Mouse (Mus musculus) MEL (cell line): ENCODE data around the gene Ephb2. TPM values are rescaled to one million over a fixed set of nuclear protein-coding genes. Genes with fewer than 3 reads are reported as not detected.
A peak's percentile ranks its signal among the peaks of the same experiment; 100 is the strongest.

Experiments
- DNase-seq: peaks from one replicate; pipeline ENCODE4 v3.0.0; 2011; ENCODE audit warnings: low read depth, low spot score
- H3K27ac ChIP-seq: 2 replicates; pipeline ENCODE4 v1.5.1; 2012; ENCODE audit warnings: low read depth, mild to moderate bottlenecking, control low read depth, low read length, moderate library complexity; ENCODE audit not compliant: control insufficient read depth
- H3K27me3 ChIP-seq, 2 experiments: fragments of 150-350 bp in 1 of 2; sonication (generic) in 1 of 2; 2 replicates each; pipeline ENCODE4 v1.6.1; 2012; ENCODE audit warnings: low read length in 2 of 2, mild to moderate bottlenecking in 2 of 2, improper control_type of control experiment in 1 of 2, moderate library complexity in 1 of 2; ENCODE audit not compliant: insufficient read depth in 2 of 2, control insufficient read depth in 1 of 2
- H3K36me3 ChIP-seq, 2 experiments: 2 replicates each; pipeline ENCODE4 v1.6.1; 2012 to 2014; ENCODE audit warnings: low read length in 2 of 2, improper control_type of control experiment in 1 of 2, inconsistent platforms in 1 of 2, mild to moderate bottlenecking in 1 of 2; ENCODE audit not compliant: insufficient read depth in 2 of 2, control insufficient read depth in 1 of 2
- H3K4me1 ChIP-seq, 2 experiments: fragments of 150-350 bp in 1 of 2; sonication (generic) in 1 of 2; 2 replicates each; pipeline ENCODE4 v1.6.1; 2012; ENCODE audit warnings: low read length in 2 of 2, improper control_type of control experiment in 1 of 2, mild to moderate bottlenecking in 1 of 2; ENCODE audit not compliant: insufficient read depth in 2 of 2, control insufficient read depth in 1 of 2
- H3K4me3 ChIP-seq, 2 experiments: fragments of 150-350 bp in 1 of 2; sonication (generic) in 1 of 2; 2 replicates each; pipeline ENCODE4 v1.5.1; 2012; ENCODE audit warnings: low read depth in 2 of 2, low read length in 2 of 2, mild to moderate bottlenecking in 2 of 2, moderate library complexity in 2 of 2, control low read depth in 1 of 2, improper control_type of control experiment in 1 of 2; ENCODE audit not compliant: control insufficient read depth in 1 of 2, insufficient read depth in 1 of 2
- H3K79me2 ChIP-seq: 2 replicates; pipeline ENCODE4 v1.6.1; 2012; ENCODE audit warnings: mild to moderate bottlenecking, low read length, moderate library complexity; ENCODE audit not compliant: control insufficient read depth, poor library complexity, insufficient read depth
- H3K9ac ChIP-seq: 2 replicates; pipeline ENCODE4 v1.6.1; 2012; ENCODE audit warnings: low read depth, mild to moderate bottlenecking, control low read depth, low read length, moderate library complexity; ENCODE audit not compliant: control insufficient read depth, poor library complexity, severe bottlenecking
- H3K9me3 ChIP-seq: fragments of 150-350 bp; sonication (generic); replicated peaks from 2 replicates; pipeline ENCODE4 v1.6.1; 2012; ENCODE audit warnings: mild to moderate bottlenecking, low read length, improper control_type of control experiment, moderate library complexity; ENCODE audit not compliant: insufficient read depth
- CHD1 ChIP-seq: IDR thresholded peaks from 2 replicates; pipeline ENCODE4 v1.6.1; 2012; ENCODE audit warnings: low read depth, mild to moderate bottlenecking, inconsistent platforms, low read length, improper control_type of control experiment
- CHD2 ChIP-seq: IDR thresholded peaks from 2 replicates; pipeline ENCODE4 v1.6.1; 2011; ENCODE audit warnings: low read length, improper control_type of control experiment
- CTCF ChIP-seq, 3 experiments: IDR thresholded peaks in 2 of 3; conservative IDR thresholded peaks in 1 of 3; 2 replicates each; pipeline ENCODE4 v1.5.1; 2011 to 2012; ENCODE audit warnings: low read length in 3 of 3, low read depth in 2 of 3, mild to moderate bottlenecking in 2 of 3, improper control_type of control experiment in 1 of 3, inconsistent platforms in 1 of 3, mixed read lengths in 1 of 3, moderate library complexity in 1 of 3; ENCODE audit not compliant: control insufficient read depth in 1 of 3, insufficient read depth in 1 of 3, poor library complexity in 1 of 3, severe bottlenecking in 1 of 3
- E2F4 ChIP-seq: IDR thresholded peaks from 2 replicates; pipeline ENCODE4 v1.6.1; 2011; ENCODE audit warnings: low read depth, low read length, improper control_type of control experiment, borderline replicate concordance
- ELF1 ChIP-seq: IDR thresholded peaks from 2 replicates; pipeline ENCODE4 v1.6.1; 2014; ENCODE audit warnings: low read depth, mild to moderate bottlenecking, inconsistent platforms, low read length, improper control_type of control experiment, moderate library complexity
- EP300 ChIP-seq, 2 experiments: IDR thresholded peaks; 2 replicates each; pipeline ENCODE4 v1.6.1; 2011; ENCODE audit warnings: improper control_type of control experiment in 2 of 2, low read length in 2 of 2, low read depth in 1 of 2, mild to moderate bottlenecking in 1 of 2
- ETS1 ChIP-seq: IDR thresholded peaks from 2 replicates; pipeline ENCODE4 v1.6.1; 2012; ENCODE audit warnings: low read depth, mild to moderate bottlenecking, inconsistent platforms, low read length, improper control_type of control experiment, moderate library complexity
- GATA1 ChIP-seq: IDR thresholded peaks from 2 replicates; pipeline ENCODE4 v1.6.1; 2011; ENCODE audit warnings: low read depth, low read length, improper control_type of control experiment
- HCFC1 ChIP-seq: IDR thresholded peaks from 2 replicates; pipeline ENCODE4 v1.6.1; 2012; ENCODE audit warnings: low read depth, mild to moderate bottlenecking, inconsistent platforms, low read length, improper control_type of control experiment, moderate library complexity
- MAFK ChIP-seq: IDR thresholded peaks from 2 replicates; pipeline ENCODE4 v1.6.1; 2011; ENCODE audit warnings: low read depth, mild to moderate bottlenecking, low read length, improper control_type of control experiment, borderline replicate concordance
- MAX ChIP-seq: IDR thresholded peaks from 2 replicates; pipeline ENCODE4 v1.6.1; 2011; ENCODE audit warnings: low read length, improper control_type of control experiment
- MXI1 ChIP-seq: IDR thresholded peaks from 2 replicates; pipeline ENCODE4 v1.6.1; 2011; ENCODE audit warnings: mild to moderate bottlenecking, low read depth, low read length, improper control_type of control experiment
- NELFE ChIP-seq: IDR thresholded peaks from 2 replicates; pipeline ENCODE4 v1.6.1; 2011; ENCODE audit warnings: low read depth, low read length, improper control_type of control experiment
- NRF1 ChIP-seq: IDR thresholded peaks from 2 replicates; pipeline ENCODE4 v1.6.1; 2014; ENCODE audit warnings: low read depth, mild to moderate bottlenecking, inconsistent platforms, low read length, improper control_type of control experiment, moderate library complexity; ENCODE audit not compliant: poor library complexity, insufficient read depth, severe bottlenecking
- POLR2A ChIP-seq, 2 experiments: IDR thresholded peaks; 2 replicates each; pipeline ENCODE4 v1.6.1; 2011 to 2012; ENCODE audit warnings: low read length in 2 of 2, mild to moderate bottlenecking in 2 of 2, control low read depth in 1 of 2, improper control_type of control experiment in 1 of 2, low read depth in 1 of 2, moderate library complexity in 1 of 2; ENCODE audit not compliant: control insufficient read depth in 1 of 2, insufficient read depth in 1 of 2, poor library complexity in 1 of 2
- SIN3A ChIP-seq: IDR thresholded peaks from 2 replicates; pipeline ENCODE4 v1.6.1; 2012; ENCODE audit warnings: low read length, improper control_type of control experiment, inconsistent platforms
- TAL1 ChIP-seq: IDR thresholded peaks from 2 replicates; pipeline ENCODE4 v1.6.1; 2012; ENCODE audit warnings: mild to moderate bottlenecking, inconsistent platforms, low read length, moderate library complexity, mixed read lengths
- TBP ChIP-seq: IDR thresholded peaks from 2 replicates; pipeline ENCODE4 v1.8.0; 2011; ENCODE audit warnings: low read depth, low read length, improper control_type of control experiment
- UBTF ChIP-seq: IDR thresholded peaks from 2 replicates; pipeline ENCODE4 v1.6.1; 2012; ENCODE audit warnings: low read depth, mild to moderate bottlenecking, inconsistent platforms, low read length, improper control_type of control experiment, moderate library complexity, borderline replicate concordance; ENCODE audit not compliant: insufficient read depth
- USF1 ChIP-seq: IDR thresholded peaks from 2 replicates; pipeline ENCODE4 v1.6.1; 2014; ENCODE audit warnings: low read depth, mild to moderate bottlenecking, inconsistent platforms, low read length, improper control_type of control experiment, moderate library complexity
- USF2 ChIP-seq, 2 experiments: IDR thresholded peaks; 2 replicates each; pipeline ENCODE4 v1.6.1; 2011 to 2012; ENCODE audit warnings: improper control_type of control experiment in 2 of 2, low read length in 2 of 2, borderline replicate concordance in 1 of 2, inconsistent platforms in 1 of 2, low read depth in 1 of 2, mild to moderate bottlenecking in 1 of 2; ENCODE audit not compliant: insufficient read depth in 1 of 2
- polyA plus RNA-seq, 2 experiments: library from polyadenylated mRNA; stranded (reverse) in 1 of 2; unstranded in 1 of 2; fragments of >175 nt in 1 of 2; fragments of >200 nt in 1 of 2; gene quantifications; 2 replicates each; pipeline versions ENCODE4 v1.2.1 to v1.2.4; 2012; ENCODE audit warnings: low replicate concordance in 2 of 2, low read depth in 1 of 2; ENCODE audit not compliant: insufficient read length in 2 of 2, insufficient read depth in 1 of 2, missing spikeins in 1 of 2
- total RNA-seq: library from RNA; depleted of rRNA; stranded (reverse); fragments of 300-350 nt; gene quantifications from 2 replicates; pipeline ENCODE4 v1.2.3, GENCODE M21; 2012

Gene Ephb2
- total and polyA plus RNA-seq, 3 experiments: 1.9 to 4.1 TPM; not detected in 1

GRCm38 (mm10) chr4:136657914-136658313, 177.9 kb downstream of the Ephb2 start (continued):
- TF ChIP-seq USF1 (no peak), CTCF (IDR thresholded peaks at IDR 0.05 in 2 of 3, conservative IDR thresholded peaks at IDR 0.05 in 1 of 3; ENCODE audit: control insufficient read depth in 1 of 3, insufficient read depth in 1 of 3, low read depth in 2 of 3, low read length in 3 of 3, poor library complexity in 1 of 3, severe bottlenecking in 1 of 3) (no peak), ETS1 (no peak; the same call in 1 of the 2 replicates), MXI1 (0 out of 2 replicates have a peak, but pooled peaks have one; percentile 21), ELF1 (no peak), EP300 (IDR thresholded peaks at IDR 0.05; ENCODE audit: low read depth in 1 of 2, low read length in 2 of 2) (peak; percentile 83 to 90), GATA1 (peak; percentile 91), NRF1 (no peak)
- TF ChIP-seq, all 39 proteins: peak for 11

GRCm38 (mm10) chr4:136653692-136654234, 182.0 kb downstream of the Ephb2 start:
- DNase-seq: peak; percentile 70
- peaks cover 2 to 41% of the 10 kb centered on the region in 2 experiments; a peak in 3 of 4 replicates for H3K4me1 ChIP-seq
- peaks cover 2% of the 10 kb centered on the region for H3K79me2 ChIP-seq
- H3K36me3 ChIP-seq: peaks cover 0 to 18% of the 10 kb centered on the region in 2 experiments; a peak in 2 of 4 replicates
- peak overlapping the region; percentile 44 to 74 for H3K4me3 ChIP-seq
- H3K9ac ChIP-seq: peak overlapping the region; percentile 89
- H3K27me3 ChIP-seq: no peaks in the 10 kb centered on the region
- no peaks in the 10 kb centered on the region for H3K9me3 ChIP-seq
- H3K27ac ChIP-seq: peak overlapping the region; percentile 99
- TF ChIP-seq TBP (no peak), UBTF (no peak), CHD2 (no peak), USF1 (peak; percentile 89), MXI1 (peak; percentile 49; the same call in 1 of the 2 replicates), SIN3A (0 out of 2 replicates have a peak, but pooled peaks have one; percentile 19), E2F4 (no peak), POLR2A (IDR thresholded peaks at IDR 0.05; ENCODE audit: control insufficient read depth in 1 of 2, insufficient read depth in 1 of 2, low read depth in 1 of 2, low read length in 2 of 2, poor library complexity in 1 of 2) (peak in 1 of 2 experiments; percentile 28; a peak in 1 of 4 replicates), ETS1 (no peak), NRF1 (no peak), CHD1 (0 out of 2 replicates have a peak, but pooled peaks have one; percentile 16), MAFK (no peak), HCFC1 (no peak), USF2 (IDR thresholded peaks at IDR 0.05; ENCODE audit: borderline replicate concordance in 1 of 2, insufficient read depth in 1 of 2, low read depth in 1 of 2, low read length in 2 of 2) (peak in 1 of 2 experiments; percentile 53; a peak in 1 of 4 replicates), TAL1 (peak; percentile 47), MAX (peak; percentile 37; the same call in 1 of the 2 replicates), NELFE (peak; percentile 39), EP300 (IDR thresholded peaks at IDR 0.05; ENCODE audit: low read depth in 1 of 2, low read length in 2 of 2) (peak; percentile 27 to 45; a peak in 2 of 4 replicates)
